ENCODE assay signal across 8 mouse cellular contexts in the genomic region with DNA sequence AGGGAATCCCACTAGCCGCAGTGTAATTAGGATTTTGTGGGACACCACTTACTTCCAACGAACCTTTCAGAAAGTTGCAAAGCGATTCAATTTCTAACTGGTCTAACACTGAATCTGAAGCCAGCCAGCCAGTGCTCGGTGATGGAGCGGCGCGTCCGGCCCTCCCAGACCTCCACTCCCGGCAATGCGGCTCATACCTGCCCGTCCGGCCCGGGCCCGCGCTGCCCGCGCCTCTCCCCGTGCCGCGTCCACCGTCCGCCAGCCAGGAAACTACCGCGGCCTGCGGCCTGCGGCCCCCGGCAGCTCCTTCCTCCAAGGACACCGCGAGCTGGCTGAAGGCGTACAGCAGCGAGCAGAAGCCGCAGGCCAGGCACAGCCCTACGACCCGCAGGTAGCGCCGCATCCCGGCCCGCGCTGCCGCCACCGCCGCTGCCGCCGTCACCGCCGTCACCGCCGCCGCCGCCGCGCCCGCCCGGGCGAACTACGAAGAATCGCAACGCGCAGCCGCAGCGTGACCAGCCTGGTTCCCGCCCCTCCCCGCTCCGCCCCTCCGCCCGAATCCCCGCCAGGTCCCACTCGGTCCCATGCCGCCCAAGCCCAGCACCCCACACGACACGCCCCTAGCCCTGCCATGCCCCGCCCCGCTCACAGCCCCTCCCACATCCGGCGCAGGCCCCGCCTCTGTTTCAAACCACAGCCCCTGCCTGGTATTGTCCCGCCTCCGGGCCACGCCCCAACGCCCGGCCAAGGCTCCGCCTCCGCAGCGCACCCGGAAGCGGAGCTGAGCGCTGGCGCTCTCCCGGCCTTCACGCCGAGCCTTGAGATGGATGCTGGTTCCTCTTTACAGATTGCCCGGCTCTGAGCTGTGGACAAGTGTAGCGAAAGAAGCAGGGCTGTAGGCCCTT. TPM values are rescaled to one million over a fixed set of nuclear protein-coding genes. Genes with fewer than 3 reads are reported as not detected.
DNase-seq lines count a peak whose midpoint lies in the region; ATAC-seq and TF ChIP-seq lines count a peak whose summit lies in the region.

Gene Gxylt1 (minus strand): TSS at position 501 of the 905 bp plus-strand sequence.

- TF ChIP-seq EP300 in heart, adult 2 months (IDR thresholded peaks at IDR 0.05; ENCODE audit: insufficient read depth, low read depth, low read length), result 0 out of 2 replicates have a peak, but pooled peaks have one; percentile 12

- H3K27me3 ChIP-seq in embryonic facial prominence, embryonic 14.5 days (replicated peaks; ENCODE audit: control insufficient read depth, insufficient read depth, low read length), result no peaks in the 10 kb centered on the region
- H3K27me3 ChIP-seq in heart, adult 2 months (ENCODE audit: control insufficient read depth, insufficient read depth, low read length), result no peaks in the 10 kb centered on the region
- H3K27me3 ChIP-seq in limb, embryonic 13.5 days, result no peaks in the 10 kb centered on the region
- no peaks in the 10 kb centered on the region for H3K27me3 ChIP-seq in midbrain, embryonic 16.5 days (ENCODE audit: control insufficient read depth, insufficient read depth, low read depth, low read length)

- H3K4me2 ChIP-seq in embryonic facial prominence, embryonic 14.5 days (ENCODE audit: low read depth, low read length), result peak within 1 kb of the TSS; percentile 93
- H3K4me2 ChIP-seq in limb, embryonic 13.5 days (replicated peaks), result peak within 1 kb of the TSS; percentile 92
- peak within 1 kb of the TSS; percentile 90 for H3K4me2 ChIP-seq in midbrain, embryonic 16.5 days (ENCODE audit: low read length)

- 2% methylated on average over 44 of the region's 93 CpGs for WGBS in embryonic facial prominence, embryonic 14.5 days
- 1% methylated on average over 93 of the region's 93 CpGs for WGBS in heart, adult 2 months
- under 1% methylated on average over 73 of the region's 93 CpGs for WGBS in limb, embryonic 13.5 days
- under 1% methylated on average over 47 of the region's 93 CpGs for WGBS in midbrain, embryonic 16.5 days

- H3K9ac ChIP-seq in embryonic facial prominence, embryonic 14.5 days (ENCODE audit: low read depth, low read length), result peak within 1 kb of the TSS; percentile 85
- peak within 1 kb of the TSS; percentile 95 for H3K9ac ChIP-seq in heart, adult 2 months (ENCODE audit: low read depth, low read length)
- peak within 1 kb of the TSS; percentile 90 for H3K9ac ChIP-seq in limb, embryonic 13.5 days
- H3K9ac ChIP-seq in midbrain, embryonic 16.5 days (ENCODE audit: low read depth, low read length), result peak within 1 kb of the TSS; percentile 79

- intact Hi-C loops in heart, adult 2 months (cut with DNase I), result loop anchor here (1.0 to 2.0 kb wide), 2 partner anchors 62 to 124 kb away; partner anchors contain the start of genes Pphln1 and Zcrb1

- no peak for TF ChIP-seq CTCF in heart, adult 2 months (IDR thresholded peaks at IDR 0.05)

- TF ChIP-seq POLR2A in heart, adult 2 months (IDR thresholded peaks at IDR 0.05; ENCODE audit: insufficient read depth, low read depth, low read length), result peak; percentile 94

- peak within 1 kb of the TSS; percentile 94 for H3K27ac ChIP-seq in embryonic facial prominence, embryonic 14.5 days (replicated peaks; ENCODE audit: low read depth, low read length)
- H3K27ac ChIP-seq in heart, adult 2 months, result peak within 1 kb of the TSS; percentile 91
- H3K27ac ChIP-seq in limb, embryonic 13.5 days, result peak within 1 kb of the TSS; percentile 94
- peak within 1 kb of the TSS; percentile 86 for H3K27ac ChIP-seq in midbrain, embryonic 16.5 days (ENCODE audit: low read length)

- DNase-seq in 3T3-L1 (ENCODE audit: low read depth, low spot score), result peak; percentile 95
- peak; percentile 100 for DNase-seq in adrenal gland, postnatal 4 days (ENCODE audit: low spot score in 2 of 2)
- peak; percentile 97 for DNase-seq in embryonic facial prominence, embryonic 14.5 days (ENCODE audit: low spot score)
- peak; percentile 100 for DNase-seq in heart, adult 2 months
- DNase-seq in kidney, adult 8-10 months, result peak; percentile 99 to 100
- peak; percentile 100 for DNase-seq in spleen, postnatal 10 days (ENCODE audit: low spot score in 2 of 2)

- H3K79me2 ChIP-seq in heart, adult 2 months (replicated peaks; ENCODE audit: control insufficient read depth, insufficient read depth, low read length), result peaks cover 2% of the 10 kb centered on the region

- peak within 1 kb of the TSS; percentile 80 for H3K4me3 ChIP-seq in embryonic facial prominence, embryonic 14.5 days (ENCODE audit: low read depth, low read length)
- peak within 1 kb of the TSS; percentile 94 for H3K4me3 ChIP-seq in heart, adult 2 months
- peak within 1 kb of the TSS; percentile 80 for H3K4me3 ChIP-seq in limb, embryonic 13.5 days
- H3K4me3 ChIP-seq in midbrain, embryonic 16.5 days (ENCODE audit: low read depth, low read length), result peak within 1 kb of the TSS; percentile 63

- peak; percentile 97 for ATAC-seq in embryonic facial prominence, embryonic 14.5 days (ENCODE audit: low read depth)
- peak; percentile 98 for ATAC-seq in limb, embryonic 13.5 days (ENCODE audit: low FRiP score, low read depth)
- ATAC-seq in midbrain, embryonic 16.5 days, result peak; percentile 98

- H3K9me3 ChIP-seq in embryonic facial prominence, embryonic 14.5 days (ENCODE audit: control insufficient read depth, low read length), result no peaks in the 10 kb centered on the region
- no peaks in the 10 kb centered on the region for H3K9me3 ChIP-seq in limb, embryonic 13.5 days
- no peaks in the 10 kb centered on the region for H3K9me3 ChIP-seq in midbrain, embryonic 16.5 days (replicated peaks; ENCODE audit: control insufficient read depth, low read length, poor library complexity, severe bottlenecking)

- peaks cover under 1% of the 10 kb centered on the region; the same call in 1 of the 2 replicates for H3K36me3 ChIP-seq in embryonic facial prominence, embryonic 14.5 days (ENCODE audit: control insufficient read depth, insufficient read depth, low read length)
- no peaks in the 10 kb centered on the region for H3K36me3 ChIP-seq in heart, adult 2 months (ENCODE audit: control insufficient read depth, insufficient read depth, low read length)
- H3K36me3 ChIP-seq in limb, embryonic 13.5 days, result peaks cover 6% of the 10 kb centered on the region; the same call in 1 of the 2 replicates
- H3K36me3 ChIP-seq in midbrain, embryonic 16.5 days (ENCODE audit: control insufficient read depth, insufficient read depth, low read length), result 0 out of 2 replicates have a peak, but pooled peaks cover 2% of the 10 kb centered on the region

- peaks cover 19% of the 10 kb centered on the region for H3K4me1 ChIP-seq in embryonic facial prominence, embryonic 14.5 days (ENCODE audit: control insufficient read depth, insufficient read depth, low read length)
- H3K4me1 ChIP-seq in heart, adult 2 months (ENCODE audit: control insufficient read depth, insufficient read depth, low read length), result peaks cover 4% of the 10 kb centered on the region
- H3K4me1 ChIP-seq in limb, embryonic 13.5 days, result peaks cover 43% of the 10 kb centered on the region
- peaks cover 25% of the 10 kb centered on the region for H3K4me1 ChIP-seq in midbrain, embryonic 16.5 days (ENCODE audit: control insufficient read depth, insufficient read depth, low read length)

RNA-seq across cellular contexts. Expression of gene Gxylt1, which starts in this region (rescaled TPM):
- total RNA-seq in adrenal gland, postnatal 4 days (2021), result 10 to 100 TPM; 32.9 to 33.2 TPM
- 14.6 and 15.1 TPM in 2 replicates for polyA plus RNA-seq in embryonic facial prominence, embryonic 14.5 days (2014; fragmentation: Nextera tagmentation; extraction: Ambion mirVana)
- total RNA-seq in heart, adult 2 months (2021), result 10 to 100 TPM; 10.3 to 10.4 TPM
- polyA plus RNA-seq in heart, adult 2 months (2012; rRNA removed), result 2.7 and 4.1 TPM in 2 replicates
- 17.6 and 18.0 TPM in 2 replicates for polyA plus RNA-seq in limb, embryonic 13.5 days (2015; fragmentation: Nextera tagmentation; extraction: Ambion mirVana)
- 5.2 and 6.0 TPM in 2 replicates for polyA plus RNA-seq in midbrain, embryonic 16.5 days (2015; fragmentation: Nextera tagmentation; extraction: Ambion mirVana)

Comparison
In these comparisons a context has a peak if more than half of its experiments do, and no peak if none do; other contexts are left out.
1. Peak in every context shown above with its lines: DNase-seq, ATAC-seq, H3K4me3 ChIP-seq and H3K27ac ChIP-seq.